Mouse (Mus musculus) liver, postnatal 0 days (tissue): ENCODE measurements around the gene Prss54. TPM values are rescaled to one million over a fixed set of nuclear protein-coding genes. Genes with fewer than 3 reads are reported as not detected.
"Not testable (repeated sequence)": the region's sequence is repeated elsewhere in the genome, so short reads cannot be mapped to it uniquely, and the experiment has no call there.

Experiments used
- ATAC-seq: fragments of 200-750 bp; cut with Nextera tagmentation; 2 replicates; pipeline ENCODE4 v1.8.0; 2017; ENCODE audit warnings: mild to moderate bottlenecking, moderate library complexity
- DNase-seq: peaks from one replicate; pipeline ENCODE4 v3.0.0-alpha.2; 2016
- H3K27ac ChIP-seq: fragments of 300-500 bp; sonication (generic); 2 replicates; pipeline ENCODE4 v1.5.1; 2014; ENCODE audit warnings: antibody characterized with exemption, moderate library complexity, mild to moderate bottlenecking, low read depth
- H3K27me3 ChIP-seq: fragments of 300-500 bp; sonication (generic); 2 replicates; pipeline ENCODE4 v1.6.1; 2014; ENCODE audit warnings: low read length, control low read depth, mixed read lengths; ENCODE audit not compliant: insufficient read depth
- H3K36me3 ChIP-seq: fragments of 300-500 bp; sonication (generic); replicated peaks from 2 replicates; pipeline ENCODE4 v1.6.1; 2014; ENCODE audit warnings: mild to moderate bottlenecking, control low read depth, low read length, moderate library complexity, mixed read lengths; ENCODE audit not compliant: insufficient read depth
- H3K4me1 ChIP-seq: fragments of 300-500 bp; sonication (generic); 2 replicates; pipeline ENCODE4 v1.6.1; 2014; ENCODE audit warnings: antibody characterized with exemption, mild to moderate bottlenecking, control low read depth; ENCODE audit not compliant: insufficient read depth
- H3K4me2 ChIP-seq: fragments of 300-500 bp; sonication (generic); 2 replicates; pipeline ENCODE4 v1.6.1; 2014; ENCODE audit warnings: low read depth, mild to moderate bottlenecking, low read length, moderate library complexity, mixed read lengths
- H3K4me3 ChIP-seq: fragments of 300-500 bp; sonication (generic); 2 replicates; pipeline ENCODE4 v1.5.1; 2014; ENCODE audit warnings: low read depth, low read length
- H3K9ac ChIP-seq: fragments of 300-500 bp; sonication (generic); replicated peaks from 2 replicates; pipeline ENCODE4 v1.6.1; 2014; ENCODE audit warnings: mild to moderate bottlenecking, moderate library complexity
- H3K9me3 ChIP-seq: fragments of 300-500 bp; sonication (generic); 2 replicates; pipeline ENCODE4 v1.6.1; 2016; ENCODE audit warnings: mild to moderate bottlenecking, control low read depth, low read length, mixed read lengths
- CTCF ChIP-seq: sonication (generic); IDR thresholded peaks from 2 replicates; pipeline ENCODE4 v1.5.1; 2016; ENCODE audit warnings: antibody characterized with exemption, low read depth
- EP300 ChIP-seq: IDR thresholded peaks from 2 replicates; pipeline ENCODE4 v1.6.1; 2016; ENCODE audit warnings: antibody characterized with exemption, low read depth, mild to moderate bottlenecking
- WGBS: fragments of 180-500 bp; shearing (Covaris S2); extraction: QIAGEN DNeasy Blood & Tissue Kit; methylation state at CpG from one replicate; pipeline ENCODE4 v1.1.7; 2014; ENCODE audit not compliant: insufficient replicate concordance; 5-methylcytosine and 5-hydroxymethylcytosine counted together
- polyA plus RNA-seq: library from polyadenylated mRNA; unstranded; fragments of >200 nt; fragmentation: Nextera tagmentation; extraction: Ambion mirVana; gene quantifications from 2 replicates; pipeline ENCODE4 v1.2.1, GENCODE M21; 2015

Gene Prss54
- polyA plus RNA-seq, 1 experiment from 2014 or later, result not detected

DNA sequence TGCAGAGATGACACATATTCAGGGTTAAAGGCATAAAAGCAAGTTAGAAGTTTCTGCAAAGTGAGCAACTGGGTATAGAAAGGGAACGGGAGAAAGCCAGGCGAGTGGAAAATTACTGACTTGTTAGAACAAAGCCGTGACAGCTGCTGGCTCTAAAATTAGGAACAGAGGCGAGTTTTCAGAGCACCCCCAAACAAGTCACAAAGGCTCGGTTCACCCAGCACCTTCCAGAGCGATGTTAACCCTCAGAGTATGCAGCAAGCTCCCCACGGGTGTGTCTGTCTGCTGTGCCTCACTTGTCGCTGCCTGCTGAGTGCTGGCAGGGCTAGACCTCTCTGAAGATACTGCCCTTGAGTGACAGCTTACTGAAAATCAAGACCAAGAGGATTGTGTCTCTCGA, 31.1 kb upstream of the Prss54 start:
- no peak for DNase-seq

DNA sequence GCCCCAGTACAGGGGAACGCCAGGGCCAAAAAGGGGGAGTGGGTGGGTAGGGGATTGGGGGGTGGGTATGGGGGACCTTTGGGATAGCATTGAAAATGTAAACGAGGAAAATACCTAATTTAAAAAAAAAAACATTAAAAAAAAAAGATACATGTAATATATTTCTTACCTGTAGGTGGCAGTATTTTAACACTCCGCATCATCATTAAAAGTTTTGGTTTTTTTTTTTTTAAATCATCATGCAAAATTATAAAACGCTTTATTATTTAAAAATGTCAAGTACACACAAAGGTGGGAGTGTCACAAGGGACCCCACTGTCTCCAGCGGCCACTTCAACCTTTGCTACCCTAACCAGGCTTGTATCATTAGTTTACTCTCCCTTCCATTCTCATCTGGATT, 30.4 kb upstream of the Prss54 start:
- not testable (repeated sequence) for H3K27ac ChIP-seq, H3K27me3 ChIP-seq, H3K36me3 ChIP-seq, H3K9me3 ChIP-seq, H3K4me3 ChIP-seq, H3K4me1 ChIP-seq, H3K4me2 ChIP-seq, ATAC-seq, DNase-seq, H3K9ac ChIP-seq
- 23% methylated on average over 4 of the region's 5 CpGs for WGBS

More for the DNA sequence above, 31.1 kb upstream of the Prss54 start:
- H3K9me3 ChIP-seq, result no peaks in the 10 kb centered on the region
- H3K36me3 ChIP-seq, result no peaks in the 10 kb centered on the region
- no peak overlapping the region for H3K4me3 ChIP-seq
- ATAC-seq, result no peak
- 0 out of 2 replicates have a peak, but pooled peaks cover 6% of the 10 kb centered on the region for H3K27me3 ChIP-seq
- no peak overlapping the region for H3K4me2 ChIP-seq
- no peaks in the 10 kb centered on the region for H3K4me1 ChIP-seq
- H3K27ac ChIP-seq, result no peak overlapping the region
- no peak overlapping the region for H3K9ac ChIP-seq
- 62% methylated on average over 9 of the region's 9 CpGs for WGBS
- no peak for TF ChIP-seq CTCF
- TF ChIP-seq EP300, result no peak

DNA sequence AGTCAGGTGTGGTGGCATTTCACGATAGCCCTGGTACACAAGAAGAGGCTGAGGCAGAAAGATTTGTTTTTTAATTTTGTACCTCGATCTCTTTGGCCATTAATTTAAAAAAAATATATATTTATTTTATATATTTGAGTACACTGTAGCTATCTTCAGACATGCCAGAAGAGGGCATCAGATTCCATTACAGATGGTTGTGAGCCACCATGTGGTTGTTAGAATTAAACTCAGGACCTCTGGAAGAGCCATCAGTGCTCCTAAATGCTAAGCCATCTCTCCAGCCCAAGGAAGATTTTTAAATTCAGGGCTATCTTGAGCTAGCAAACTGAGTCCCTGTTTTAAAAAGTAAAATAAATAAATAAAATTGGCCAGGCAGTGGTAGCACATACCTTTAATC, 26.0 kb upstream of the Prss54 start:
- no peak overlapping the region for H3K9ac ChIP-seq
- DNase-seq, result no peak
- TF ChIP-seq EP300, result no peak
- TF ChIP-seq CTCF, result peak; percentile 30; the same call in 1 of the 2 replicates
- WGBS, result 61% methylated on average over 2 of the region's 2 CpGs
- no peaks in the 10 kb centered on the region for H3K9me3 ChIP-seq
- ATAC-seq, result no peak
- H3K27ac ChIP-seq, result no peak overlapping the region
- no peaks in the 10 kb centered on the region for H3K4me1 ChIP-seq
- H3K4me3 ChIP-seq, result no peak overlapping the region
- H3K27me3 ChIP-seq, result 0 out of 2 replicates have a peak, but pooled peaks cover 4% of the 10 kb centered on the region
- no peak overlapping the region for H3K4me2 ChIP-seq
- no peaks in the 10 kb centered on the region for H3K36me3 ChIP-seq

DNA sequence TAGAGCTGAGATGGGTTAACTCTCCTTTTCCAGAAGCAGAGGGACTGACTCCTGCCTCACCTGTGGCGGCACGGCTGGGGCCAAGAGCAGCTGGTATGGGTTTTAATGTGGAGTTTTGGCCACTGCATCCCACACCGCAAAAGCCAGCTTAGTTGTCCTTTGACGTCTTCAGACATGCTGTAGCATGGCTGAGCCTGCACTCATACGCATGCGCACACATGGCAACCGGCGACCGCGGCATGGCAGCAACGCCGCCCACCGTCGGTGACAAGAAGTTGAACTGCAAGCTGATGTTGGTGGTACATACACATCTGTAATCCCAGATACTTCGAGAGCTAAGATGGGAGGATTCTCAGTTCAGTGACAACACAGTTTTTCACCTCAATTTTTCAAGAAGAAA, 25.2 kb upstream of the Prss54 start:
- ATAC-seq (no peak), DNase-seq (no peak)
- H3K27ac ChIP-seq, result no peak overlapping the region
- no peaks in the 10 kb centered on the region for H3K9me3 ChIP-seq
- WGBS, result 72% methylated on average over 15 of the region's 15 CpGs
- no peaks in the 10 kb centered on the region for H3K36me3 ChIP-seq
- H3K4me2 ChIP-seq, result no peak overlapping the region
- TF ChIP-seq CTCF (no peak), EP300 (no peak)
- H3K4me1 ChIP-seq, result no peaks in the 10 kb centered on the region
- H3K27me3 ChIP-seq, result no peaks in the 10 kb centered on the region
- no peak overlapping the region for H3K4me3 ChIP-seq
- H3K9ac ChIP-seq, result no peak overlapping the region

DNA sequence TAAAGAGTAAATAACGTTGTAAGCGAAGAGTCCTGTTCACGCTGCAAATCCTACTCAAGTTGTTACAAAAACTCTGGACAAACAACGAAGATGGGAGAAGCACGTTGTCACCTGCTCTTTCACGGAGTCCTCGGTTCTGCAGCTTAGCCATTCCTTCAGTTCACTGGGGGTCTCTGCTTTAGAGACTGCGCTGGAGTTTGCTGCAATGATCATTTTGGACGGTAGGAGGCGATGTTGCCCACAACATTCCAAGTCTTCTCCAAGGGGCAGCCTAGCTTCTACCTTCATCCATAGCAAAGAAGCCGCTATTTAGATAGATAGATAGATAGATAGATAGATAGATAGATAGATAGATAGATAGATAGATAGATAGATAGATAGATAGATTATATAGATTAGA, 23.7 kb upstream of the Prss54 start:
- H3K4me2 ChIP-seq, result no peak overlapping the region
- peak; percentile 82 for TF ChIP-seq CTCF
- TF ChIP-seq EP300, result no peak
- no peak overlapping the region for H3K9ac ChIP-seq
- 12% methylated on average over 11 of the region's 11 CpGs for WGBS
- ATAC-seq (no peak), DNase-seq (peak; percentile 65)
- no peak overlapping the region for H3K4me3 ChIP-seq
- H3K9me3 ChIP-seq, result no peaks in the 10 kb centered on the region
- H3K27ac ChIP-seq, result no peak overlapping the region
- no peaks in the 10 kb centered on the region for H3K36me3 ChIP-seq
- H3K4me1 ChIP-seq, result no peaks in the 10 kb centered on the region
- H3K27me3 ChIP-seq, result no peaks in the 10 kb centered on the region

DNA sequence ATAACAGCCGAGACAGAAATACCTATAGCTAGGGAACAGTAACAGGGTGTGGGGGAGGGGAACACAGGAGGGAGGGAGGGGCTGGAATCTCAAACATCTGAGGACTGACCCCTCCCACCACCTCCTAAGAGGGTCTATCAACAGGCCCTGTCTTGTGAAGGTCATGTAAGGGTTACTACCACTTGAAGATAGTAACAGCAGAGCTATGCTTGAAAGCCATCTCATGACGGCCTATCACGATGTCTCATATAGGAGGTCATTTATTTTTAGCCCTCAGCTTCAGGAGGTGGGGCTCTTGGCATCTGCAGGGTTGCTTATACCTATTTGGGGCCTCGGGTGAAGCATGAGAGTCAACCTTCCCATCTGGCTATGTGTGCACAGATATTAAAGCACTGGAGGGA, 20.7 kb upstream of the Prss54 start:
- DNase-seq (no peak), ATAC-seq (no peak)
- Histone ChIP-seq H3K4me3 (no peak overlapping the region), H3K36me3 (no peaks in the 10 kb centered on the region), H3K9me3 (no peaks in the 10 kb centered on the region), H3K4me1 (peaks cover 3% of the 10 kb centered on the region), H3K27ac (no peak overlapping the region), H3K27me3 (no peaks in the 10 kb centered on the region), H3K9ac (no peak overlapping the region), H3K4me2 (no peak overlapping the region)
- WGBS, result 37% methylated on average over 4 of the region's 4 CpGs
- no peak for TF ChIP-seq EP300
- no peak for TF ChIP-seq CTCF

DNA sequence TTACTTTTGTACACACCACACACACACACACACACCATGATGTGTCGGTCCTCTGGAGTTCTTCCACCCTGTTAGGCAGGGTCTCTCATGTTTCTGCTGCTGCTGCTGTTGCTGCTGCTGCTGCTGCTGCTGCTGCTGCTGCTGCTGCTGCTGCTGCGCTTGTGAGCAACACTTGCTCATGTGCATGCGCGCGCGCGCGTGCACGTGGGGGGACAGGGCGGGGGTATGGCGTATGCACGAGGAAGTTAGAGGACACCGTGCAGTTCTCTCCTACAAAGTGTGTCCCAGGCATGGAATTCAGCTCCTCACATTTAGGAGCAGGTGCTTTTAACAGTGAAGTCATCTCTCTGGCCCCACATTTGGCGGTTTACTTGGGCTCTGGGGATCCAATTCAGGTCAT, 19.0 kb upstream of the Prss54 start:
- no peak for ATAC-seq
- no peak for TF ChIP-seq CTCF
- TF ChIP-seq EP300, result no peak
- Histone ChIP-seq H3K27ac (no peak overlapping the region), H3K9me3 (no peaks in the 10 kb centered on the region), H3K9ac (no peak overlapping the region), H3K4me1 (peaks cover 13% of the 10 kb centered on the region), H3K4me3 (no peak overlapping the region), H3K4me2 (no peak overlapping the region), H3K27me3 (no peaks in the 10 kb centered on the region), H3K36me3 (no peaks in the 10 kb centered on the region)
- 87% methylated on average over 14 of the region's 14 CpGs for WGBS
- DNase-seq, result no peak
